Mouse (Mus musculus) lung, postnatal 4 days (tissue): ENCODE measurements around the gene H2-DMa.

ENCODE experiments used
- DNase-seq, 2 experiments: peaks; one replicate each; pipeline ENCODE4 v3.0.0; 2021

H2-DMa gene

GRCm38 (mm10) chr17:34119249-34120179 lies at the start of gene H2-DMa:
Gene H2-DMa (plus strand): TSS chr17:34119541.
- DNase-seq, result peak; percentile 99

- DNase-seq, result peak in 1 of 2 experiments; percentile 20
Observed at GRCm38 (mm10) chr17:34072091-34072490, 47.2 kb upstream of the H2-DMa start.

DNA sequence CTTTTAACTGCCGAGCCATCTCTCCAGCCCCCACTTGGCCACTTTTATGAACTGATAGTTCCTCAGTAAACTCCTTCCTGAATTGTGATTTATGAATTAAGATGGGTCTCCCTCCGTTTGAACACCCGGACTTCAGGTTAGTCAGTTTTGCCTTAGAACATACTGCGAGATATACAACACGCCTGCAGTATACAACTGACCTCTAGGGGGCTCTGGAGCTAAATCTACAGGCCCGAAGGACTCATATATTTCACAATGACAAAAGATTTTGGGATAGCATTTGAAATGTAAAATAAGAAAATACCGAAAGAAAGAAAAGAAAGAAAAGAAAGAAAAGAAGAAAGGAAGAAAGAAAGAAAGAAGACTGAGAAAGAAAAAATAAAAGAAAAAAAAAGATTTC lies 44.1 kb upstream of the H2-DMa start:
- peak in 1 of 2 experiments; percentile 80 for DNase-seq

GRCm38 (mm10) chr17:34077549-34077948 lies 41.8 kb upstream of the H2-DMa start:
- peak; percentile 41 to 81 for DNase-seq

GRCm38 (mm10) chr17:34078148-34078547 lies 41.2 kb upstream of the H2-DMa start:
- DNase-seq, result no peak

- no peak for DNase-seq
Observed at GRCm38 (mm10) chr17:34079002-34079401, 40.3 kb upstream of the H2-DMa start.

- peak in 1 of 2 experiments; percentile 41 for DNase-seq
Observed at GRCm38 (mm10) chr17:34079621-34080020, 39.7 kb upstream of the H2-DMa start.

DNA sequence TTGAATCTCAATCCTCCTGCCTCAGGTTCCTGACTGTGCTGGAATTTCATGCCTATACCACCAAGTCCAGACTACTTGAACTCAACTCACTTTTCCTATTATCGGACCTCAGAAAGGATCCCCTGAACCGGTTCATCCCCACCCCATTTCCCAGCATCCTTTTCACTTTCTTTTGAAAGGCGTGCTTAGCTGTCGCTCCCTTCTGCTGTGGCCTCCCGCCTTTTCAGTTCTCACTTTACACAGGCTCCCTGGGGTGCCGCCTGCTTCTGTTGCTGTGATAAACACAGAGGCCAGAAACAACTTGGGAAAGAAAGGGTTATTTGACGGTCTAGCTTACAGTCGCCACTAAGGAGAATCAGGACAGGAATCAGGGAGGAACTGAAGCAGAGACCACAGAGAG lies 36.2 kb upstream of the H2-DMa start:
- DNase-seq, result no peak

DNA sequence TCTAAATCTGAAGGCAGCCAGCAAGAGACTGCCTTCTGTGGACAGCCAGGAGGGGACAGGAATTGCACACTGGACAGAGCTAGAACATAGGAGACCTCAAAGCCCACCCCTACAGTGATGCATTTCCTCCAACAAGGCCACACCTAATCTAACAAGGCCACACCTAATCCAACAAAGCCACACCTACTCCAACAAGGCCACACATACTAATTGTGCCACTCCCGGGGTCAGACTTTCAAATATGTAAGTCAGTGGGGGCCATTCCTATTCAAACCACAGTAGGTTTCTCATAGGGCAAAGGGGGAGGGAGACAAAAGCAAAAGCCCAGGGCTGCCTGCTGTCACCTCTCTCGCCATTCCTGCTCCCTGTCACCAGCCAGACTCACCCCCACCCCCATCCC lies 32.0 kb upstream of the H2-DMa start:
- DNase-seq, result no peak

DNA sequence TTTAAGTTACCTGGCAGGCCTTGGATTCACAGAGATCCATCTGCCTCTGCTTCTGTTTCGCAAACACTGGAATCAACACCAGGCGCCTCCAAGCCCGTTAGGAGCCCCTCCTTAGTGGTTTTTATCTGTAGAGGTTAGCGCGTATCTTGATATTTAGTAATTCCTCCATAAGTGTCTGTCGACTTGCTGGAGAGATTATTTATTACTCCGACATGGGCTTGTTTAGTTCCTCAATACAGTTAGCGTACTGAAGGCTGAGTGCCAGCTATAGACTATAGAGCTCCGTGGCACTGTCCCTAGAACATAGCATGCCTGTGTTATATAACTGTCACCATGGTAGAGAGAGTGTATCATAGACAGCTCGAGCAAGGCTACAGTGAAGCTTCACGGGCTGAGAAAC lies 31.2 kb upstream of the H2-DMa start:
- no peak for DNase-seq

- DNase-seq, result peak in 1 of 2 experiments; percentile 40
Observed at GRCm38 (mm10) chr17:34090923-34091322, 28.4 kb upstream of the H2-DMa start.

DNA sequence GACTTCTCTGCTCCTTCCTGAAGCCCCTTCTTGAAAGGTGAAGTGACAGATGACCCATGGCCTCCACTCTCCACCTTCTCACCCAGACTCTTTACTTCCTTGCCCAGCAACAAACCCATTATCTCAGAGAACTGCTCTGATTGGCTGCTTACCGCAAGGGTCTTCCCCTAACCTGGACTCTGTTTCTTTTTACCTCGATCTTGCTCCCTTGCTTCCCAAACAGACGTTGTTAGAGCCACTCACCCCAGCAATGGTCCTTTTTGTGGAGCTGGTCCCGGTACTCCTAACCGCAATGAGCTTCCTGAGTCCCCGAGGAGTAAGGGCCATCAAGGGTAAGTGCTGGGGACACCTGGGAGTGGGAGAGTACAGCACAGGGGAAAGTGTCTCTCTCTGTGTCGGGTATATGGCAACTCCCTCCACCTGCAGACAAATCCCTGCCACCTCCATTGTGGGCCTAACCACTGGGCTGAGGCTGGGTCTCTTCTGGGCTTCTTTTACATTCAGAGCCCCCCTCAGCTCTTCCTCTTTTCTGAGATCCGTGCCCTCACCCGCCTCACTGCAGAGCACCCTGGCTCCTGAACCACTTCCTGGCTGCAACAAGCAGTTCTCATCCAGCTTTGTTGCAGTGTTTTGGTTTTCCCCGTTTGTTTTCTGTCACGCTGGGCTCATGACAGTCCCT lies 27.0 kb upstream of the H2-DMa start, which contains the start of gene H2-Oa:
H2-Oa (plus strand) TSS at position 144 of the 679 bp plus-strand sequence.
- no peak for DNase-seq

DNA sequence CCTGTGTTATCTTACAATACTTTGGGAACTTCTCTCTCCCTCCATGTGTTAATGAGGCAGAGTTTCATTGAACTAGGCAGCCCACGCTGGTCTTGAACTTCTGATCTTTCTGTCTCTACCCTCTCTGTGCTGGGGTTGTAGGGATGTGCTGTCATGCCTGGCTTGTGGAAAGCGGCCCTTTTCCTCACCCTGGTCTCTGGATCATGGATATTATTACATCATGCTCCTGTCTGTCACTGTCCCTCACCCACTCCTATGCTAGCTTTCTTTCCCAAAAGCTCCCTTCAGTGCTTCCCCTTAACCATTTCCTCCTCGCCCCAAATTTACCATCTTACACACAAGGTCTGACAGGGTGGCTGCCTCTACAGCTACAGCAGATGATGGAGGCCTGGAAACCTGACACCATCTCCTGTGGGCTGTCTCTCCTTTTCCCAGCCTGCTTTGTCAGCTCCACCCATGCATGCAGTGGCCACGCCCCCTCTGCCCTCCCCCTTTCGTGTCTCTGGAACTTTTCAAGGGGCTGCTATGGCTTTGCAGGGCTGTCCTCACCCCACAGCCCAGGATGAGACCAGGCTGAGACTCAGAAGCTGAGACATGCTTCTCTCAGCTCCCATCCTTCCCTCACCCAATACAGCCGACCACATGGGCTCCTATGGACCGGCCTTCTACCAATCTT lies 26.0 kb upstream of the H2-DMa start:
- peak; percentile 49 to 55 for DNase-seq

GRCm38 (mm10) chr17:34094283-34095035 lies 24.9 kb upstream of the H2-DMa start:
- no peak for DNase-seq

GRCm38 (mm10) chr17:34096497-34097010 lies 22.8 kb upstream of the H2-DMa start:
- DNase-seq, result no peak

GRCm38 (mm10) chr17:34097272-34097671 lies 22.1 kb upstream of the H2-DMa start:
- DNase-seq, result no peak

- no peak for DNase-seq
Observed at GRCm38 (mm10) chr17:34098709-34099479, 20.4 kb upstream of the H2-DMa start.

DNA sequence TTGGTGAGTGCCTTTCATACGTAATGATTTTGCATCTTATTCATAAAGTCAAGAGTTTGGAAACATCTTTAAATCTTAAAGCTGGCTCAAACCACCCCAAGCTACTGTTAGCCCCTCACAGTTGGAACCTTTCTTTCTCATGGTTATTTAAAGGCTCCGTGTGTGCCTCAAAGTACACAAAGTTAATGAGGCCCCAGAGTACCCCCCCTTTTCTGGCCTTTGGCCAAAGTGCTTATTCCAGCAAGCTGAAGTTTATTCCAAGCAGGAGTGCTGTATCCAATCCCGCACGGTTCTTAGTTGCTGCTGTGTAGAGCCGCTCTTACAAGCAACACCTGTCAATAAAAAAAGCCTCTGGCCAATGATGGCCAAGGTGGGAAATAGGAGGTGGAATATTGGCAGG lies 19.8 kb upstream of the H2-DMa start:
- no peak for DNase-seq

- no peak for DNase-seq
Observed at GRCm38 (mm10) chr17:34101185-34101584, 18.2 kb upstream of the H2-DMa start.

- DNase-seq, result peak; percentile 86 to 93
Observed at GRCm38 (mm10) chr17:34101604-34102032, 17.7 kb upstream of the H2-DMa start.

- DNase-seq, result no peak
Observed at GRCm38 (mm10) chr17:34102831-34103230, 16.5 kb upstream of the H2-DMa start.
